Mouse (Mus musculus) left cerebral cortex, adult 2 months (tissue): Measurements from ENCODE around the gene Prps1l1. TPM values are rescaled to one million over a fixed set of nuclear protein-coding genes. Genes with fewer than 3 reads are reported as not detected.

Experiments
- DNase-seq, 2 experiments: peaks; one replicate each; pipeline ENCODE4 v3.0.0; 2021 to 2022; ENCODE audit warnings: low spot score in 2 of 2, mixed read lengths in 1 of 2; ENCODE audit errors: extremely low spot score in 1 of 2
- H3K27ac ChIP-seq: fragments of 200-600 bp; 2 replicates; pipeline ENCODE4 v1.8.1; 2022
- H3K4me3 ChIP-seq: fragments of 200-600 bp; 2 replicates; pipeline ENCODE4 v1.8.1; 2022
- CTCF ChIP-seq: fragments of 200-600 bp; IDR thresholded peaks from 2 replicates; pipeline ENCODE4 v1.8.1; 2022; ENCODE audit warnings: antibody characterized with exemption, mild to moderate bottlenecking, moderate library complexity
- intact Hi-C: fragments of 180-260 bp; cut with DNase I; formaldehyde crosslinking; loops from one replicate; pipeline ENCODE4 v1.15.1; 2025
- total RNA-seq, 2 experiments: library from RNA; stranded (reverse); gene quantifications; 2 replicates each; pipeline ENCODE4 v1.2.3; 2021

Gene Prps1l1
- total RNA-seq, 2 experiments from 2014 or later: not detected

DNA sequence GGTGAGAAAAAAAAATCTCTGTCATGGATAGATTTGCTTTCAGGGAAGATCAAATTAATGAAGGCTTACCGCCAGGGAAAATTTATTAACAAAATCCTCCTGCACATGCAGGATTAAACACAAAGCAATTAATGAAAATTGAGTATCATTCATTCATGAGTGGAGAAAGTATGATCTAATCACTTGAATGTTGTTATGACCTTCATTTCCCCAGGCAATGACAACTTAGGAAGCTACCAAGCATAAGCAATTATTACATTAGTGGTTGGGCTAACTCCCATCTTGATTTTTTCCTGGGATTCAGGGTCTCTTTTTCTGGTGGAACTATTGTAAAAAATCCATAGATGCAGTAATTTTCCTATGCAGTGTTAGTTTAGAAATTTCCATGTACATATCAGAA lies 23.3 kb downstream of the Prps1l1 start:
- DNase-seq: no peak
- intact Hi-C loops: no loop called here
- no peak for TF ChIP-seq CTCF
- H3K4me3 ChIP-seq: no peak overlapping the region
- no peak overlapping the region for H3K27ac ChIP-seq

DNA sequence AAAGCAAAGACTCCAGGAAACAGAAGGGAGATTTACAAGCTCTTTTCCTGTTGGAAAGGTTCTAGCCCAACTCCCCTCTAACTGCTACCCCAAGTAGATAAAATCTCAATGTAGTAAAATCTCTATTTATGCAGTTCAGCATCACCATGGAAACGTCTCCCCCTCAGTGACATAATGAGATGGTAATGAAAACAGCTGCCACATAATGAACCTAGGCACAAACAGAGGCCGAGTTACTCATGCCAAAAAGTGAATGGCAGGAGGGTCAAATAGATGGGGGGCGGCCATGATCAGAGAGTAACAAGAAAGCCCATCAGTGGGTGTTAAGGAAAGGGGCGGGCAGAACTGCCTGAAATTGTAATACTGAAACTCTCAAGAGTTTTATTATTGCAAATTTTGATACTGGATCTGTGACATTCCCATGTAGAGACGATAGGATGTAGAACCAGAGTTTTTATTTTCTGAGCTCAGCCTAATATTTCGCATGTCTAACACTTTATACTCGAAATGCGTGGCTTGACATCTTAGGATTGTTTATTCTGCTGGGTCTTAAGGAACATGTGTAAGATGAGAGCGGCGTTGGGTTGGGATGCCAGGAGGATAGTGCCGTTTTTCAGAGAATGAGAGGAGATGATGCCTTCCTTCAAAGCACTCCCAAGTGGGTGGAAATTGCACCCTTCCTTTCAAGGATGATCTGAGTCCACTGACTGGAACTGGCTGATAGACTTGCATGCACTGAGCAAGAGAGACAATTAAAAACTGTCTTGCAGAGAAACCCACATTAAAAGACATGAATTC lies 24.0 kb downstream of the Prps1l1 start:
- Histone ChIP-seq H3K4me3 (no peak overlapping the region), H3K27ac (no peak overlapping the region)
- intact Hi-C loops: no loop called here
- no peak for TF ChIP-seq CTCF
- DNase-seq: peak in 1 of 2 experiments; percentile 28

DNA sequence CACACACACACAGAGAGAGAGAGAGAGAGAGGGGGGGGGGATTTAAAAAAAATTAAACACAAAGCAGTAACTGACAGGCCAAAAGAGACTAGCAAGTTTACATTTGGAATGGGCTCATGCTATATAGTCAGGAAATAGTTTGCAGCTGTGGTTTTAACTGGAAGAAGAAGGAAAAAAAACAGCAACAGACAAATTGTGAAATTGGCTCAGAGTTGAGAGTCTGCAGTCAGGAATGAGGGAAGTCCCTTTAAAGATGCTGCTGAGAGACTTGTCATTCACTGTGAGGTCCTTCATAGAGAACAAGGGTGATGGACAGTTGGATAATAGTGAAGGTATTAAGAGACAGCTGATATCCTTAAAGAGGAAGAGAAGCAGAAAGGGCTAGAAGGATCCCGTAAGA lies 26.9 kb downstream of the Prps1l1 start:
- TF ChIP-seq CTCF: no peak
- Histone ChIP-seq H3K27ac (no peak overlapping the region), H3K4me3 (no peak overlapping the region)
- intact Hi-C loops: loop anchor here (10.0 kb wide), 2 partner anchors 557 to 1537 kb away; no protein-coding TSS in a partner anchor
- DNase-seq: no peak

DNA sequence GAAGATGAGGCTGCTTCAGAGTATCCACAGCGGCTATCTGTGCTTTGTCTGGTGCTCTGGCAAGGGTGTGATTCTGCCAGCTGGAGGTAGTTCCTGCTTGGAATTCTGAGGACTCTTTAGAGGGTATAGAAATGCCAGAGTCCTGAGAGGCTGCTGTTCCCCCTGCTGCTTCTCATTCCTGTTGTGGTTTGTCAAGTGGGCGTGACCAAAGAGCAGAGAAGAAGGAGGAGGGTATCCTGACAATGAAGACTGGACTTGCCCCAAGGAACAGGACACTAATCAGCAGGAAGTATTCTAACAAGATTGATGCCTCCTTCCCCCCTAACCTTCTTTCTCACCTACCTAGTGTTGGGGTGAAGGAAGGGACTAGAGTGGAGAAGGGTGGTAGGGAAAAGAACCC lies 29.4 kb downstream of the Prps1l1 start:
- no peak overlapping the region for H3K4me3 ChIP-seq
- H3K27ac ChIP-seq: no peak overlapping the region
- DNase-seq: no peak
- TF ChIP-seq CTCF: no peak
- intact Hi-C loops: loop anchor here (10.0 kb wide), 2 partner anchors 559 to 1539 kb away; no protein-coding TSS in a partner anchor

DNA sequence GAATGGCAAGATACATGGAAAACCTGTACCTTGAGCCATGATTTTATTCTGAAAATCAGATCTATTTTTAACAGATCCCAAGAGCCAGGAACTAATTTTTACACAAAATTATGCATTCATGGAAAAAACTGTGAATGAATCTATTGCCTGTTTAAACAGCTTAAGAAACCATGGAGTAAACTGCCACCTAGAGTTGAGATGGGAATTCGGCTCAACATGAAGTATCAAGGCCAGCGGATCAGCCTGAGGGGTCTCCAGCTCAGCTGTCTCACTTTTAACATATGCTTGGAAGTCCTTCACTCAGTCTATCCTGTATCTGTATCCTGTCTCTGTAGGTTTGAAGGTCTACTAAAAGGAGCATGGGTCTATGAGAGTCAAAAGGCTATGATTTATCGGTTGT lies 31.5 kb downstream of the Prps1l1 start:
- no peak for DNase-seq
- H3K4me3 ChIP-seq: no peak overlapping the region
- intact Hi-C loops: loop anchor here (5.0 to 10.0 kb wide), 4 partner anchors 109 to 1541 kb away; no protein-coding TSS in a partner anchor
- peak; percentile 70 for TF ChIP-seq CTCF
- no peak overlapping the region for H3K27ac ChIP-seq

DNA sequence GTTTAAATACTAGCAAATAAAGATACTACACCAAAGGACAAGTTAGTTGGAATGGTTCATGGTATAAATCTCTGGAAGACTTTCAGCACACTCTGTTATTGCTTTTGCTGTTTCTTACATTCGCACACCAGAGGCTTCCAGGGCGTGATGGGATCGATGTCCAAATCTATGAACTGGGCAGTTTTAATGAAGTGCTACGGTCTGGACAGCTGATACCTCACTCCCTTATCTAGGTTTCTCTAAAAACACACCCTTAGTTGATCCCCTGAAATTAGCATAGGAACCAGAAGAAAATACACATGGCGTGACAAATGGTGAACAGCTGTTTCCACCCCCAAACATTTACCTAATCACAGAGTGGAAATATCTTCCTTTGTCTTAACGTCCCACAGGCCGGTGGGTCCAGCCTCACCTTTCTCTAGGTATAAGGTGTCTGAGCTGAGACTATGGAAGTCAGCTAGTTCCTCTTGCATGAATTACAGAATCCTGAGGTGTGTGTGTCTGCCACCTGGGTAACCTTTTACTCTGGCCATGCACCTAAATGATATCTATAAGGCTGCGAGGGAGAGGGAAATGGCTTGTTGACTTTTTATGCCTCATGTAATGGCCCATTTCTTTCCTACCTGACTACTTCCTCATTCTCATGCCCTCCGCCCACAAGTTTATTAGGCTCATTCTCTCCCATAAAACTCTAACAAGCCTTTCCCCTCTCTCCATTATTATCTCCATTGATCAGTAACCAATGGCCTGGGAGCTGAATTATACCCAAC lies 32.1 kb downstream of the Prps1l1 start:
- no peak overlapping the region for H3K4me3 ChIP-seq
- DNase-seq: no peak
- intact Hi-C loops: loop anchor here (5.0 to 10.0 kb wide), 4 partner anchors 109 to 1542 kb away; no protein-coding TSS in a partner anchor
- no peak for TF ChIP-seq CTCF
- no peak overlapping the region for H3K27ac ChIP-seq

DNA sequence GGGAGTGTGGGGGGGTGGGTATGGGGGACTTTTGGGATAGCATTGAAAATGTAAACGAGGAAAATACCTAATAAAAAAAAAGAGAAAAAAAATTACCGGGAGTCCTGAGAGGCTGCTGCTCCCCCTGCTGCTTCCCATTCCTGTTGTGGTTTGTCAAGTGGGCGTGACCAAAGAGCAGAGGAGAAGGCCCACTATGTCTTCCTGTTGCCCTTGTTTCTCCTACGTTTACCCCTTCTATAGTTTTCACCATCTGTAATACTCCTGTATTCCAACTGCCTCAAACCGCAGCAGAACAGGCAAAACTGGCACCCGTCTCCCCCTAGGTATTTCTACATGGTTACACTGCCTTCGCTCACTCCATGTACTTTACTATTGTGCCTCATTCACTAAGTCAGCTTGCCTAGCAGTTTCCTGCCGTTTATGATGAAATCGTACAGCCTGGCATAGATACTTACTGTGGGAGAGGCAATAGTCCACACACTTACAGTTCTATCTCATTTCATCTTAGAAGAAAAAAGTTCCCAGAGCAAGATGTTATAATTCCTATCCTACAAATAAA lies 34.2 kb downstream of the Prps1l1 start:
- intact Hi-C loops: loop anchor here (5.0 to 10.0 kb wide), 4 partner anchors 111 to 1544 kb away; no protein-coding TSS in a partner anchor
- DNase-seq: no peak
- Histone ChIP-seq H3K27ac (no peak overlapping the region), H3K4me3 (no peak overlapping the region)
- TF ChIP-seq CTCF: no peak

DNA sequence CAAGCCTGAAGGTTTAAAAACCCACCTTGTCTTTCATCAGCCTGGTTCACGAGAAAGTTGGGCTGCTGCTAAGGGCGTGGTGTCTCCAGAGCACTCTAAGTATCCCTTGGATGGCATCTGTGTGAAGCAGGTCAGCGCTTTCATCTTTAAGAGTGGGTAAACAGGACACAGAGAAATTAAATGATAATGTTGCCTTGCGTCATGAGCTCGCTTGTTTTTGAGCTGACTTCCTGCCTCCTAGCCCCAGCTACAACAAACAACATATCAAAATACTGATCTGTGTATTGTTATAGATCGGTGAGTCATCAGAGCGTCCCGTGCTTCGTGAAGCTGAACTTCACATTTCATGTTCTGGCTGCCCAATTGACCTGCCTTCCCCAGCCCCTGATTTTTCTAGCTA lies 36.7 kb downstream of the Prps1l1 start:
- no peak overlapping the region for H3K27ac ChIP-seq
- no peak for TF ChIP-seq CTCF
- H3K4me3 ChIP-seq: no peak overlapping the region
- DNase-seq: no peak
- intact Hi-C loops: no loop called here

DNA sequence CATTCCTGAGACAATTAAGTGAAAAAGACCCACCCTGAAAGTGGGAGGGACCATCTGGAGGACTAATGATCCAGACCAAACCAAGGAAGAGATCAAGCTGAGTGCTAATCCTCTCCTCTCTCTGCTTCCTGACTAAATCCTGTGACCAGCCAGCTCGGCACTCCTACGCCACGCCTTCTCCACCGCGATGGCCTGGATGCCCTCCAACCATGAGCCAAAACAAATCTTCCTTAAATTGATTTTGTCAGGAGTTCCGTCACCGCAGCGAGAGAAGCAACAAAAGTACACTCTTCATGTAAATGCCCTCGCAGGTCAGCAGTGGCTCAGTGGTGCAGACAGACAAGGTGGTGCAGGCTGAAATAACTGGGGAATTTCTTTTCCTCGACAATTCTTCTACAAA lies 37.5 kb downstream of the Prps1l1 start:
- no peak overlapping the region for H3K27ac ChIP-seq
- no peak for TF ChIP-seq CTCF
- no peak for DNase-seq
- intact Hi-C loops: no loop called here
- no peak overlapping the region for H3K4me3 ChIP-seq

DNA sequence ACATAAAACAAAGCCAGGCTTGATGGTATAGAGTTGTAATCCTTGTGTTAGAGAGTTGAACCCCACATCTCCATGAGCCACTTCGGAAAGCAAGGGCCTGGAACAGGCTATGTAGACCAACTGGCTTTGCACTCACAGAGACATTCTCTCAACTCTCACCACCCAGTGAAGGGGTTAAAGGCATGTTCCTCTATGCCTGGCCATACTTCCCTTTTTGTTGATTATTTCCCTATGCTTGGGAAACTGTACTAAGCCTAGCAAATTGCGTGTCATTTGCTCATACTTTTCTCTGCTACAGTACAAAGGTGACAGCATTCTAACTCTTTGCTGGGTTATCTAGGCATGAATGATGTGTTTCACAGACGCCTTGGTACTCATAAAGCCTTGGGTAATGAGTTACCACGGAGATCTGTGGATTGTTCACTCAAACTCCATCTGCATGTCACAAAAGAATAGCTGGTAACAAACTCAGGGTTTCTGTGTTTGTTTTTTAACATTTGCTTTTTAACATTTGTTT lies 41.4 kb downstream of the Prps1l1 start:
- intact Hi-C loops: no loop called here
- Histone ChIP-seq H3K27ac (no peak overlapping the region), H3K4me3 (no peak overlapping the region)
- no peak for TF ChIP-seq CTCF
- DNase-seq: no peak

DNA sequence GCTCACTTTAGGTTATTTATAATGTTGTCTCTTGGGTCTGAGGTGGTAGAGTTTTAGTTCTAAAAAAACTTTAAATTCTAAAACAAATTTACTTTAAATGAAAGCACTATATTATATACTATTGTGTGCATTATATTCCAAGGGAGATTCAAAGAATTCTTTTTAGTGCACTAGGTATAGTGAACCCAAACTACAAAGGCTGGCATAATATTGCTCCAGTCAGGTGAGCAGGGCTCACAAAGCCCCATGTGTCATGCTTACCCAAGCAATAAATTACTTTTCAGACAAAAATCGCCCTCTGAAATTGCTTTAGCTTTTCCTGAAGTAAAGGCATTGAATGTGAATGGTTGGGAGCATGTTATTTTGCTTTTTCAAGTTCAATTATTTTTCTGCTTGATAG lies 43.0 kb downstream of the Prps1l1 start:
- no peak for DNase-seq
- H3K27ac ChIP-seq: no peak overlapping the region
- intact Hi-C loops: no loop called here
- no peak overlapping the region for H3K4me3 ChIP-seq
- TF ChIP-seq CTCF: no peak

Other genes with a start within 250 kb of the Prps1l1 start
- gene Hdac9, start 67.7 kb upstream of the Prps1l1 start, total RNA-seq: 10 to 100 TPM; 58.1 to 59.7 TPM
- 10 to 100 TPM; 61.1 to 67.2 TPM for gene Snx13, start 62.4 kb downstream of the Prps1l1 start, total RNA-seq